Mouse (Mus musculus): ENCODE results near the gene Gm44579. TPM values are rescaled to one million over a fixed set of nuclear protein-coding genes. Genes with fewer than 3 reads are reported as not detected.

Gene Gm44579
- total and polyA plus RNA-seq, 3 experiments = not detected

GRCm38 (mm10) chr15:98142515-98142914, 78.3 kb downstream of the Gm44579 start:
- Histone ChIP-seq H3K4me1 (ENCODE audit: control insufficient read depth, insufficient read depth, low read length) (peaks cover 1% of the 10 kb centered on the region; the same call in 1 of the 2 replicates), H3K27me3 (ENCODE audit: control insufficient read depth, insufficient read depth, low read length) (no peaks in the 10 kb centered on the region), H3K4me3 (no peak overlapping the region), H3K36me3 (ENCODE audit: control insufficient read depth, insufficient read depth, low read length) (peaks cover 20% of the 10 kb centered on the region), H3K27ac (no peak overlapping the region), H3K79me2 (replicated peaks; ENCODE audit: control insufficient read depth, insufficient read depth, low read length) (peaks cover 2% of the 10 kb centered on the region; the same call in 1 of the 2 replicates), H3K9ac (ENCODE audit: low read depth, low read length) (no peak overlapping the region)
- no peak for DNase-seq
- intact Hi-C loops (cut with DNase I) = no loop called here
- TF ChIP-seq POLR2A (IDR thresholded peaks at IDR 0.05; ENCODE audit: insufficient read depth, low read depth, low read length) = no peak
- no peak for TF ChIP-seq EP300 (IDR thresholded peaks at IDR 0.05; ENCODE audit: insufficient read depth, low read depth, low read length)
- TF ChIP-seq CTCF (IDR thresholded peaks at IDR 0.05) = no peak
- 74% methylated on average over 10 of the region's 10 CpGs for WGBS

GRCm38 (mm10) chr15:98140809-98141208, 80.0 kb downstream of the Gm44579 start:
- 76% methylated on average over 5 of the region's 5 CpGs for WGBS
- Histone ChIP-seq H3K79me2 (replicated peaks; ENCODE audit: control insufficient read depth, insufficient read depth, low read length) (peaks cover 2% of the 10 kb centered on the region; the same call in 1 of the 2 replicates), H3K4me3 (no peak overlapping the region), H3K27me3 (ENCODE audit: control insufficient read depth, insufficient read depth, low read length) (no peaks in the 10 kb centered on the region), H3K27ac (no peak overlapping the region), H3K4me1 (ENCODE audit: control insufficient read depth, insufficient read depth, low read length) (peaks cover under 1% of the 10 kb centered on the region; the same call in 1 of the 2 replicates), H3K36me3 (ENCODE audit: control insufficient read depth, insufficient read depth, low read length) (peaks cover 20% of the 10 kb centered on the region), H3K9ac (ENCODE audit: low read depth, low read length) (no peak overlapping the region)
- DNase-seq = no peak
- TF ChIP-seq EP300 (IDR thresholded peaks at IDR 0.05; ENCODE audit: insufficient read depth, low read depth, low read length) (no peak), POLR2A (IDR thresholded peaks at IDR 0.05; ENCODE audit: insufficient read depth, low read depth, low read length) (no peak), CTCF (IDR thresholded peaks at IDR 0.05) (no peak)
- intact Hi-C loops (cut with DNase I) = no loop called here

- no peaks in the 10 kb centered on the region for H3K4me1 ChIP-seq (ENCODE audit: control insufficient read depth, insufficient read depth, low read length)
- H3K4me3 ChIP-seq = no peak overlapping the region
- 77% methylated on average over 7 of the region's 7 CpGs for WGBS
- intact Hi-C loops (cut with DNase I) = no loop called here
- H3K9ac ChIP-seq (ENCODE audit: low read depth, low read length) = no peak overlapping the region
- no peak for TF ChIP-seq POLR2A (IDR thresholded peaks at IDR 0.05; ENCODE audit: insufficient read depth, low read depth, low read length)
- no peak for TF ChIP-seq CTCF (IDR thresholded peaks at IDR 0.05)
- no peak for TF ChIP-seq EP300 (IDR thresholded peaks at IDR 0.05; ENCODE audit: insufficient read depth, low read depth, low read length)
- 0 out of 2 replicates have a peak, but pooled peaks cover 2% of the 10 kb centered on the region for H3K79me2 ChIP-seq (replicated peaks; ENCODE audit: control insufficient read depth, insufficient read depth, low read length)
- peaks cover 20% of the 10 kb centered on the region for H3K36me3 ChIP-seq (ENCODE audit: control insufficient read depth, insufficient read depth, low read length)
- no peak for DNase-seq
- no peaks in the 10 kb centered on the region for H3K27me3 ChIP-seq (ENCODE audit: control insufficient read depth, insufficient read depth, low read length)
- no peak overlapping the region for H3K27ac ChIP-seq
Observed at GRCm38 (mm10) chr15:98139763-98140162, 81.0 kb downstream of the Gm44579 start.

- peaks cover 23% of the 10 kb centered on the region for H3K36me3 ChIP-seq (ENCODE audit: control insufficient read depth, insufficient read depth, low read length)
- no peak overlapping the region for H3K9ac ChIP-seq (ENCODE audit: low read depth, low read length)
- H3K79me2 ChIP-seq (replicated peaks; ENCODE audit: control insufficient read depth, insufficient read depth, low read length) = no peaks in the 10 kb centered on the region
- WGBS = 87% methylated on average over 9 of the region's 9 CpGs
- no peak overlapping the region for H3K27ac ChIP-seq
- no peaks in the 10 kb centered on the region for H3K27me3 ChIP-seq (ENCODE audit: control insufficient read depth, insufficient read depth, low read length)
- H3K4me1 ChIP-seq (ENCODE audit: control insufficient read depth, insufficient read depth, low read length) = peaks cover 4% of the 10 kb centered on the region; the same call in 1 of the 2 replicates
- intact Hi-C loops (cut with DNase I) = no loop called here
- TF ChIP-seq CTCF (IDR thresholded peaks at IDR 0.05) (no peak), POLR2A (IDR thresholded peaks at IDR 0.05; ENCODE audit: insufficient read depth, low read depth, low read length) (no peak), EP300 (IDR thresholded peaks at IDR 0.05; ENCODE audit: insufficient read depth, low read depth, low read length) (no peak)
- no peak overlapping the region for H3K4me3 ChIP-seq
- no peak for DNase-seq
Observed at GRCm38 (mm10) chr15:98136871-98137270, 83.9 kb downstream of the Gm44579 start.

Other genes starting within 250 kb of the Gm44579 start
- gene Col2a1, start 216.3 kb downstream of the Gm44579 start, total RNA-seq (2021) = under 1 TPM; 0.27 to 0.37 TPM
- gene Col2a1, start 216.3 kb downstream of the Gm44579 start, polyA plus RNA-seq (2012; rRNA removed) = 0.12 and 0.61 TPM in 2 replicates
- 100 to 1,000 TPM; 800 to 921 TPM for gene Pfkm, start 128.4 kb downstream of the Gm44579 start, total RNA-seq (2021)
- gene Pfkm, start 128.4 kb downstream of the Gm44579 start, polyA plus RNA-seq (2012; rRNA removed) = 521 and 828 TPM in 2 replicates
- gene Senp1, start 127.2 kb downstream of the Gm44579 start, total RNA-seq (2021) = 1 to 10 TPM; 9.8 to 10.0 TPM
- gene Senp1, start 127.2 kb downstream of the Gm44579 start, polyA plus RNA-seq (2012; rRNA removed) = 5.3 and 10.1 TPM in 2 replicates
- gene Asb8, start 55.4 kb downstream of the Gm44579 start, total RNA-seq (2021) = 100 to 1,000 TPM; 105 to 118 TPM
- gene Asb8, start 55.4 kb downstream of the Gm44579 start, polyA plus RNA-seq (2012; rRNA removed) = 104 and 172 TPM in 2 replicates
- gene Ccdc184, start 53.8 kb downstream of the Gm44579 start, total RNA-seq (2021) = under 1 TPM; 0.52 to 0.63 TPM
- gene Ccdc184, start 53.8 kb downstream of the Gm44579 start, polyA plus RNA-seq (2012; rRNA removed) = 0.61 and 0.94 TPM in 2 replicates
- gene Olfr288, start 25.4 kb downstream of the Gm44579 start, total RNA-seq (2021) = not detected
- not detected in 2 replicates for gene Olfr288, start 25.4 kb downstream of the Gm44579 start, polyA plus RNA-seq (2012; rRNA removed)
- not detected for gene Olfr287, start 79 bp upstream of the Gm44579 start, total RNA-seq (2021)
- gene Olfr287, start 79 bp upstream of the Gm44579 start, polyA plus RNA-seq (2012; rRNA removed) = not detected in 2 replicates
- gene Olfr286, start 13.5 kb upstream of the Gm44579 start, total RNA-seq (2021) = not detected
- gene Olfr286, start 13.5 kb upstream of the Gm44579 start, polyA plus RNA-seq (2012; rRNA removed) = not detected in 2 replicates
- not detected for gene H1fnt, start 36.3 kb upstream of the Gm44579 start, total RNA-seq (2021)
- gene H1fnt, start 36.3 kb upstream of the Gm44579 start, polyA plus RNA-seq (2012; rRNA removed) = 0.18 TPM in 2 replicates
- 1 to 10 TPM; 5.2 to 6.4 TPM for gene Zfp641, start 75.2 kb upstream of the Gm44579 start, total RNA-seq (2021)
- gene Zfp641, start 75.2 kb upstream of the Gm44579 start, polyA plus RNA-seq (2012; rRNA removed) = 2.6 and 4.5 TPM in 2 replicates
- gene Olfr285, start 96.4 kb upstream of the Gm44579 start, total RNA-seq (2021) = not detected
- not detected in 2 replicates for gene Olfr285, start 96.4 kb upstream of the Gm44579 start, polyA plus RNA-seq (2012; rRNA removed)
- gene Olfr284, start 120.0 kb upstream of the Gm44579 start, total RNA-seq (2021) = not detected
- not detected in 2 replicates for gene Olfr284, start 120.0 kb upstream of the Gm44579 start, polyA plus RNA-seq (2012; rRNA removed)
- gene Olfr283, start 160.0 kb upstream of the Gm44579 start, total RNA-seq (2021) = not detected
- gene Olfr283, start 160.0 kb upstream of the Gm44579 start, polyA plus RNA-seq (2012; rRNA removed) = not detected in 2 replicates
- not detected for gene Olfr282, start 210.2 kb upstream of the Gm44579 start, total RNA-seq (2021)
- not detected in 2 replicates for gene Olfr282, start 210.2 kb upstream of the Gm44579 start, polyA plus RNA-seq (2012; rRNA removed)
- not detected for gene Olfr281, start 231.6 kb upstream of the Gm44579 start, total RNA-seq (2021)
- not detected in 2 replicates for gene Olfr281, start 231.6 kb upstream of the Gm44579 start, polyA plus RNA-seq (2012; rRNA removed)
- not detected for gene OR5BS1P, start 248.9 kb upstream of the Gm44579 start, total RNA-seq (2021)
- gene OR5BS1P, start 248.9 kb upstream of the Gm44579 start, polyA plus RNA-seq (2012; rRNA removed) = not detected in 2 replicates

Measured in heart, adult 2 months (tissue).